In the genomic region with DNA sequence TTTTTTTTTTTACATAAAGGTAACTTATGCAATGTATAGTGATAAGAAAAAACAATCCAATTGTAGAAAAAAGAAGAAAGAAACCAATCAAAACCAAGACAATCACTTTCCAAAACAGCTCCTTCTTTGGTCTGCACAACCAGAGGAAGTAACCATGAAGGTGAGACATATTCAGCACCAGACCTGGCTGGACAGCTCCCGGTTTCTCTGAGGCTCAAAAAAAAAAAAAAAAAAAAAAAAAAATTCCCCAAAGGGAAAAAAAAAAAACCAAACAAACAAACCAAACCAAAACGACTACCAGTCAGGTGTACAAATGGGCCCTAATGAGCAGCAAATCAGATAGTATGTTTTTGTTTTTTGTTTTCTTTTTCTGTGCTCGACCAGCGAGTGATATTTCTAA, we compare ENCODE assay signal across 9 mouse cellular contexts. TPM values are rescaled to one million over a fixed set of nuclear protein-coding genes. Genes with fewer than 3 reads are reported as not detected.
DNase-seq lines count a peak whose midpoint lies in the region; ATAC-seq lines count a peak whose summit lies in the region.
"Had no signal": no experiment of that assay in that cellular context is flagged by ENCODE, and none has a peak within 500 bp of the region (broad histone marks: within the 10 kb centered on the region; RNA-seq: fewer than 3 reads in every experiment).

No protein-coding gene starts in this region.

- peak; percentile 34 for DNase-seq in kidney, adult 9 months
- peak; percentile 45 for DNase-seq in ZHBTc4 (ENCODE audit: low read depth, low spot score)
- DNase-seq in forelimb bud, embryonic 11.5 days (ENCODE audit: low read depth, low spot score) = peak; percentile 61
- no peak for DNase-seq in gastrocnemius, adult 8-10 months (ENCODE audit: low spot score in 2 of 2)
- DNase-seq in T-cell, adult 2 months (ENCODE audit: low spot score) = no peak
- DNase-seq in frontal cortex, adult 2 months (ENCODE audit: extremely low spot score in 1 of 2, low spot score in 1 of 2) = no peak

- ATAC-seq in kidney, embryonic 15.5 days (replicated peaks; ENCODE audit: low FRiP score) = no peak
- no peak for ATAC-seq in midbrain, embryonic 16.5 days

- H3K27me3 ChIP-seq in kidney, embryonic 15.5 days = peaks cover 58% of the 10 kb centered on the region
- H3K27me3 ChIP-seq in midbrain, embryonic 16.5 days (ENCODE audit: control insufficient read depth, insufficient read depth, low read depth, low read length) = no peaks in the 10 kb centered on the region

- H3K9ac ChIP-seq in kidney, embryonic 15.5 days = no peak overlapping the region
- no peak overlapping the region; the same call in 1 of the 2 replicates for H3K9ac ChIP-seq in midbrain, embryonic 16.5 days (ENCODE audit: low read depth, low read length)
- H3K9ac ChIP-seq: limb, embryonic 15.5 days had no signal

- H3K4me1 ChIP-seq in kidney, embryonic 15.5 days = peaks cover 20% of the 10 kb centered on the region
- H3K4me1 ChIP-seq in midbrain, embryonic 16.5 days (ENCODE audit: control insufficient read depth, insufficient read depth, low read length) = 0 out of 2 replicates have a peak, but pooled peaks cover 9% of the 10 kb centered on the region

- H3K4me3 ChIP-seq in kidney, embryonic 15.5 days (replicated peaks) = no peak overlapping the region
- H3K4me3 ChIP-seq in midbrain, embryonic 16.5 days (ENCODE audit: low read depth, low read length) = peak overlapping the region; percentile 66
- H3K4me3 ChIP-seq: limb, embryonic 15.5 days had no signal

- no peak overlapping the region for H3K27ac ChIP-seq in kidney, embryonic 15.5 days
- H3K27ac ChIP-seq in midbrain, embryonic 16.5 days (ENCODE audit: low read length) = no peak overlapping the region
- H3K27ac ChIP-seq: limb, embryonic 15.5 days had no signal

- H3K4me2 ChIP-seq in kidney, embryonic 15.5 days = no peak overlapping the region
- H3K4me2 ChIP-seq in midbrain, embryonic 16.5 days (ENCODE audit: low read length) = peak overlapping the region; percentile 88
- H3K4me2 ChIP-seq: limb, embryonic 15.5 days had no signal

- H3K9me3 ChIP-seq in kidney, embryonic 15.5 days (replicated peaks) = no peaks in the 10 kb centered on the region
- no peaks in the 10 kb centered on the region for H3K9me3 ChIP-seq in midbrain, embryonic 16.5 days (replicated peaks; ENCODE audit: control insufficient read depth, low read length, poor library complexity, severe bottlenecking)
- H3K9me3 ChIP-seq: limb, embryonic 15.5 days had no signal

- 16% methylated on average over 4 of the region's 4 CpGs for WGBS in kidney, embryonic 15.5 days
- WGBS in midbrain, embryonic 16.5 days = 27% methylated on average over 4 of the region's 4 CpGs

- H3K36me3 ChIP-seq in kidney, embryonic 15.5 days = no peaks in the 10 kb centered on the region
- H3K36me3 ChIP-seq in midbrain, embryonic 16.5 days (ENCODE audit: control insufficient read depth, insufficient read depth, low read length) = no peaks in the 10 kb centered on the region
- H3K36me3 ChIP-seq: limb, embryonic 15.5 days had no signal

RNA-seq across cellular contexts. Expression of gene AI593442, which starts 3.0 kb away (rescaled TPM):
- polyA plus RNA-seq in kidney, embryonic 15.5 days (2015; fragmentation: Nextera tagmentation; extraction: Ambion mirVana) = 0.28 and 0.82 TPM in 2 replicates
- 84.4 and 86.9 TPM in 2 replicates for polyA plus RNA-seq in midbrain, embryonic 16.5 days (2015; fragmentation: Nextera tagmentation; extraction: Ambion mirVana)
- total RNA-seq in gastrocnemius, adult 8-10 months (2022) = 1 to 10 TPM; 1.4 to 1.6 (median 1.5) TPM
- 42.5 and 54.1 TPM in 2 replicates for polyA plus RNA-seq in frontal cortex, adult 2 months (2012; rRNA removed)

Comparison
In these comparisons a context has a peak if more than half of its experiments do, and no peak if none do; other contexts are left out.
1. DNase-seq: peak in kidney, adult 9 months (single experiment), ZHBTc4 (single experiment) and forelimb bud, embryonic 11.5 days (single experiment); none in gastrocnemius, adult 8-10 months (0 of 2), T-cell, adult 2 months (single experiment) and frontal cortex, adult 2 months (0 of 2).
2. RNA of gene AI593442, which starts 3.0 kb away (polyA plus RNA-seq): 84.4 to 86.9 TPM in midbrain, embryonic 16.5 days and 42.5 to 54.1 TPM in frontal cortex, adult 2 months; 0.28 to 0.82 TPM in kidney, embryonic 15.5 days; every median in the first group is over 10 times any median in the second.